Mouse (Mus musculus) inflammation-experienced regulatory T-cells, adult 6 months (primary cell): ENCODE measurements around the gene Med8. TPM values are rescaled to one million over a fixed set of nuclear protein-coding genes. Genes with fewer than 3 reads are reported as not detected.

Source experiments
- polyA plus RNA-seq, 3 experiments: library from polyadenylated mRNA; unstranded; fragments of 100-300 nt; shearing (Covaris generic); gene quantifications; one replicate each; pipeline ENCODE4 v1.2.1; 2017

The Med8 gene
- polyA plus RNA-seq, 3 experiments from 2014 or later = 121 to 123 (median 123) TPM

Other genes starting within 250 kb of the Med8 start
- gene Kdm4a, start 229.3 kb upstream of the Med8 start, polyA plus RNA-seq = 10 to 100 TPM in 1 of 3 experiments, 1 to 10 TPM in 2; 3.9 to 12.4 (median 6.9) TPM
- under 1 TPM; 0.11 to 0.92 (median 0.56) TPM for gene Ptprf, start 117.9 kb upstream of the Med8 start, polyA plus RNA-seq
- 10 to 100 TPM in 2 of 3 experiments, 1 to 10 TPM in 1; 9.1 to 20.5 (median 11.9) TPM for gene Szt2, start 64 bp upstream of the Med8 start, polyA plus RNA-seq
- gene Elovl1, start 18.8 kb downstream of the Med8 start, polyA plus RNA-seq = 100 to 1,000 TPM; 114 to 166 (median 116) TPM
- gene Cdc20, start 28.0 kb downstream of the Med8 start, polyA plus RNA-seq = 10 to 100 TPM in 1 of 3 experiments, 1 to 10 TPM in 2; 2.3 to 24.5 (median 4.6) TPM
- gene Mpl, start 48.2 kb downstream of the Med8 start, polyA plus RNA-seq = not detected
- not detected for gene Tie1, start 80.7 kb downstream of the Med8 start, polyA plus RNA-seq
- not detected for gene 2610528J11Rik, start 117.7 kb downstream of the Med8 start, polyA plus RNA-seq
- not detected for gene Tmem125, start 134.7 kb downstream of the Med8 start, polyA plus RNA-seq
- under 1 TPM in 1 of 3 experiments, not detected in 2; 0.09 TPM for gene Cfap57, start 211.4 kb downstream of the Med8 start, polyA plus RNA-seq
- 100 to 1,000 TPM; 160 to 179 (median 172) TPM for gene Ebna1bp2, start 211.5 kb downstream of the Med8 start, polyA plus RNA-seq
- not detected for gene Olfr62, start 249.6 kb downstream of the Med8 start, polyA plus RNA-seq